Mouse (Mus musculus) testis, adult 2 months (tissue): Measurements from ENCODE around the gene Traf5.

ENCODE experiments used
- CTCF ChIP-seq: fragments of 200-500 bp; IDR thresholded peaks from 2 replicates; pipeline ENCODE4 v1.5.1; 2012; ENCODE audit warnings: low read depth, mild to moderate bottlenecking, inconsistent platforms, low read length, moderate library complexity; ENCODE audit not compliant: control insufficient read depth, insufficient read depth, insufficient replicate concordance
- POLR2A ChIP-seq: fragments of 200-500 bp; IDR thresholded peaks from 2 replicates; pipeline ENCODE4 v1.6.1; 2012; ENCODE audit warnings: low read depth, mild to moderate bottlenecking, inconsistent platforms, low read length, moderate library complexity; ENCODE audit not compliant: control insufficient read depth

DNA sequence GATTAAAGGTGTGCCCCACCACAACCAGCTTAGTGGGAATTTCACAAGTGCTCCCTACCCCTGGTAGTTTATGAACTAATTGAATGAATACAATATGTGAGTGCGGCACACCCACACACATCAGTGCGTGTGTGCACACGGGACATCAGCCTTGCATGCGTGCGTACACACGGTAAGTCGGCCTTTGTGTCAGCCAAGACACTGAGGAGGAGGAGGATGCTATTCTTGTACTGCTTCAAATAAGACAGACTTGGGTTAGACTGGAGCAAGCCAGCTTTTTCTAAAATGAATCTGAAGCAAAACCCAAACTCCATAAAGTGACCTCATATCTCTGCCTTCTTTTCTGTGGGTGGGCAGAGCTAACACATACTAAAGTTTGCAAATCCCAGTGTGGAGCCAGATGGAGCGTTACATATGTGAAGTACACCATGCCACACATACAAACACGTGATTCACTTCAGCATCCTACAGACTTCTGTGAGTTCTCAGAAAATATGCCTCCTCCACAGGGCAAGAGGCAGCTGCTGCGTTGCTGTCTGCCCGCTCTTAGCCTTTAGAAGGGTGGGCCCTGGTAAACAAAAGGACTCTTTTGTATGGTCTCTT, 139.5 kb downstream of the Traf5 start:
- TF ChIP-seq CTCF (no peak), POLR2A (no peak)
